Comparison of ENCODE assay signal across 8 mouse cellular contexts in genomic region chr16:96345117-96345516, GRCm38 (mm10).
DNase-seq lines count a peak whose midpoint lies in the region; ATAC-seq and TF ChIP-seq lines count a peak whose summit lies in the region.

No protein-coding gene starts in this region.

- no peak overlapping the region for H3K27ac ChIP-seq in CH12.LX (ENCODE audit: insufficient read depth, low read depth)
- H3K27ac ChIP-seq in forebrain, embryonic 10.5 days, result no peak overlapping the region
- H3K27ac ChIP-seq in heart, embryonic 14.5 days (replicated peaks in 1 of 2; ENCODE audit: control insufficient read depth in 1 of 2, insufficient read depth in 1 of 2, low read depth in 2 of 2, low read length in 2 of 2), result no peak overlapping the region
- no peak overlapping the region for H3K27ac ChIP-seq in neural tube, embryonic 15.5 days (replicated peaks)

- H3K36me3 ChIP-seq in CH12.LX (replicated peaks in 1 of 2; ENCODE audit: control insufficient read depth in 1 of 2, insufficient read depth in 1 of 2, low read length in 1 of 2), result no peaks in the 10 kb centered on the region
- H3K36me3 ChIP-seq in forebrain, embryonic 10.5 days (replicated peaks), result no peaks in the 10 kb centered on the region
- no peaks in the 10 kb centered on the region for H3K36me3 ChIP-seq in heart, embryonic 14.5 days (ENCODE audit: control insufficient read depth, insufficient read depth, low read length)
- no peaks in the 10 kb centered on the region for H3K36me3 ChIP-seq in neural tube, embryonic 15.5 days

- H3K4me1 ChIP-seq in CH12.LX (ENCODE audit: control insufficient read depth in 1 of 2, insufficient read depth in 2 of 2), result peaks cover 0 to 5% of the 10 kb centered on the region in 2 experiments; a peak in 3 of 4 replicates
- H3K4me1 ChIP-seq in forebrain, embryonic 10.5 days, result peaks cover 8% of the 10 kb centered on the region; the same call in 1 of the 2 replicates
- H3K4me1 ChIP-seq in heart, embryonic 14.5 days (ENCODE audit: control insufficient read depth in 2 of 2, insufficient read depth in 2 of 2, low read length in 2 of 2), result no peaks in the 10 kb centered on the region; a peak in 1 of 4 replicates
- peaks cover 20% of the 10 kb centered on the region for H3K4me1 ChIP-seq in neural tube, embryonic 15.5 days

- no peak overlapping the region for H3K4me3 ChIP-seq in CH12.LX (replicated peaks in 1 of 3; ENCODE audit: low read depth in 2 of 3, low read length in 2 of 3, poor library complexity in 1 of 3)
- no peak overlapping the region for H3K4me3 ChIP-seq in forebrain, embryonic 10.5 days
- no peak overlapping the region for H3K4me3 ChIP-seq in heart, embryonic 14.5 days (ENCODE audit: control insufficient read depth in 1 of 2, insufficient read depth in 1 of 2, low read depth in 1 of 2, low read length in 2 of 2)
- no peak overlapping the region for H3K4me3 ChIP-seq in neural tube, embryonic 15.5 days (replicated peaks)

- peak overlapping the region; percentile 65; the same call in 1 of the 2 replicates for H3K4me2 ChIP-seq in CH12.LX (ENCODE audit: insufficient read depth, low read depth, poor library complexity, severe bottlenecking)
- peak overlapping the region; percentile 47; the same call in 1 of the 2 replicates for H3K4me2 ChIP-seq in heart, embryonic 14.5 days (ENCODE audit: low read length)
- H3K4me2 ChIP-seq in neural tube, embryonic 15.5 days, result no peak overlapping the region

- TF ChIP-seq RAD21 in CH12.LX (IDR thresholded peaks at IDR 0.05; ENCODE audit: low read depth, low read length), result peak; percentile 95

- H3K9ac ChIP-seq in CH12.LX (ENCODE audit: insufficient read depth, low read depth), result no peak overlapping the region
- H3K9ac ChIP-seq in heart, embryonic 14.5 days (ENCODE audit: low read length), result peak overlapping the region; percentile 49; the same call in 1 of the 2 replicates
- H3K9ac ChIP-seq in neural tube, embryonic 15.5 days (replicated peaks), result no peak overlapping the region

- in situ Hi-C loops in CH12.LX (cut with MboI; ENCODE audit: low pct_ligation_motif_present, low pct_unique_long_range_greater_than_20kb, low sequenced_read_pairs), result loop anchor here (25.0 kb wide), 1 partner anchor 308 kb away; no protein-coding TSS in a partner anchor

- dilution Hi-C loops in CH12.LX (cut with MboI; ENCODE audit: extremely low pct_ligation_motif_present, extremely low pct_unique_long_range_greater_than_20kb, low sequenced_read_pairs), result no loop called here

- no peak for TF ChIP-seq POLR2A in CH12.LX (IDR thresholded peaks at IDR 0.05; ENCODE audit: low read depth, low read length)

- peak; percentile 97 for DNase-seq in CH12.LX (ENCODE audit: extremely low read depth)
- DNase-seq in brain, embryonic 18.5 days (ENCODE audit: low read depth, low spot score), result peak; percentile 62
- peak; percentile 82 for DNase-seq in forebrain, embryonic 10.5 days (ENCODE audit: extremely low spot score, low spot score)
- DNase-seq in kidney, postnatal 25 days, result peak; percentile 79 to 87
- peak; percentile 60 to 65 for DNase-seq in lung, adult 18-20 months
- DNase-seq in testis, postnatal 10 days (ENCODE audit: low spot score), result peak; percentile 90

- H3K9me3 ChIP-seq in CH12.LX (replicated peaks; ENCODE audit: low read length), result no peaks in the 10 kb centered on the region
- H3K9me3 ChIP-seq in forebrain, embryonic 10.5 days, result no peaks in the 10 kb centered on the region
- no peaks in the 10 kb centered on the region for H3K9me3 ChIP-seq in heart, embryonic 14.5 days (ENCODE audit: control insufficient read depth, low read length)
- no peaks in the 10 kb centered on the region for H3K9me3 ChIP-seq in neural tube, embryonic 15.5 days (replicated peaks)

- no peaks in the 10 kb centered on the region for H3K79me2 ChIP-seq in CH12.LX (replicated peaks; ENCODE audit: control insufficient read depth, extremely low read depth, insufficient read depth, poor library complexity, severe bottlenecking)

- 9% methylated on average over 10 of the region's 10 CpGs for WGBS in forebrain, embryonic 10.5 days
- WGBS in heart, embryonic 14.5 days, result 7% methylated on average over 10 of the region's 10 CpGs
- WGBS in neural tube, embryonic 15.5 days, result 6% methylated on average over 10 of the region's 10 CpGs

- peak; percentile 92 to 99 for TF ChIP-seq CTCF in CH12.LX (conservative IDR thresholded peaks at IDR 0.05 in 1 of 2, IDR thresholded peaks at IDR 0.05 in 1 of 2; ENCODE audit: low read depth in 2 of 2, low read length in 2 of 2)

- no peak for ATAC-seq in heart, embryonic 14.5 days (ENCODE audit: insufficient number of reproducible peaks, insufficient read depth, low FRiP score, low read depth)
- peak; percentile 84; the same call in 1 of the 2 replicates for ATAC-seq in neural tube, embryonic 15.5 days (ENCODE audit: low FRiP score)

- TF ChIP-seq EP300 in CH12.LX (IDR thresholded peaks at IDR 0.05; ENCODE audit: low read length), result no peak

- H3K27me3 ChIP-seq in CH12.LX (replicated peaks), result peaks cover 1% of the 10 kb centered on the region
- H3K27me3 ChIP-seq in forebrain, embryonic 10.5 days (ENCODE audit: poor library complexity, severe bottlenecking), result no peaks in the 10 kb centered on the region
- H3K27me3 ChIP-seq in heart, embryonic 14.5 days (ENCODE audit: control insufficient read depth, insufficient read depth, low read length), result 0 out of 2 replicates have a peak, but pooled peaks cover 4% of the 10 kb centered on the region
- no peaks in the 10 kb centered on the region for H3K27me3 ChIP-seq in neural tube, embryonic 15.5 days (replicated peaks)

TF ChIP-seq in CH12.LX, 34 proteins besides CTCF, POLR2A, EP300 and RAD21:
- TF ChIP-seq ELF1 (IDR thresholded peaks at IDR 0.05; ENCODE audit: low read depth, low read length), result peak; percentile 34; the same call in 1 of the 2 replicates
- peak; percentile 38; the same call in 1 of the 2 replicates for TF ChIP-seq TCF12 (IDR thresholded peaks at IDR 0.05; ENCODE audit: low read depth, low read length)
- no peak for TF ChIP-seq CHD1 (IDR thresholded peaks at IDR 0.05; ENCODE audit: low read depth, low read length)
- TF ChIP-seq NELFE (IDR thresholded peaks at IDR 0.05; ENCODE audit: low read depth, low read length), result peak; percentile 60; the same call in 1 of the 2 replicates
- TF ChIP-seq ZNF384 (IDR thresholded peaks at IDR 0.05; ENCODE audit: low read depth, low read length), result no peak
- TF ChIP-seq MAX (IDR thresholded peaks at IDR 0.05; ENCODE audit: low read length), result no peak
- peak; percentile 98 for TF ChIP-seq SMC3 (IDR thresholded peaks at IDR 0.05; ENCODE audit: low read depth, low read length)
- peak; percentile 74 for TF ChIP-seq BHLHE40 (IDR thresholded peaks at IDR 0.05; ENCODE audit: low read depth, low read length)
- TF ChIP-seq ZC3H11A (IDR thresholded peaks at IDR 0.05; ENCODE audit: low read depth, low read length), result peak; percentile 88
- peak; percentile 39; the same call in 1 of the 2 replicates for TF ChIP-seq JUND (conservative IDR thresholded peaks at IDR 0.05; ENCODE audit: low read depth, low read length)
- no peak for TF ChIP-seq USF1 (IDR thresholded peaks at IDR 0.05; ENCODE audit: low read depth, low read length)
- TF ChIP-seq MAZ (IDR thresholded peaks at IDR 0.05; ENCODE audit: low read depth, low read length), result peak; percentile 81; the same call in 1 of the 2 replicates
- peak; percentile 49; the same call in 1 of the 2 replicates for TF ChIP-seq MYC (IDR thresholded peaks at IDR 0.05; ENCODE audit: low read depth, low read length)
- peak; percentile 51; the same call in 1 of the 2 replicates for TF ChIP-seq IRF4 (IDR thresholded peaks at IDR 0.05; ENCODE audit: low read depth, low read length)
- TF ChIP-seq NRF1 (IDR thresholded peaks at IDR 0.05; ENCODE audit: low read depth, low read length), result 0 out of 2 replicates have a peak, but pooled peaks have one; percentile 18
- no peak; the same call in 1 of the 2 replicates for TF ChIP-seq MEF2A (IDR thresholded peaks at IDR 0.05; ENCODE audit: borderline replicate concordance, low read depth, low read length)
- no peak for TF ChIP-seq TBP (conservative IDR thresholded peaks at IDR 0.05; ENCODE audit: low read depth, low read length)
